Comparison of ENCODE assay signal across 10 mouse cellular contexts in the genomic region with DNA sequence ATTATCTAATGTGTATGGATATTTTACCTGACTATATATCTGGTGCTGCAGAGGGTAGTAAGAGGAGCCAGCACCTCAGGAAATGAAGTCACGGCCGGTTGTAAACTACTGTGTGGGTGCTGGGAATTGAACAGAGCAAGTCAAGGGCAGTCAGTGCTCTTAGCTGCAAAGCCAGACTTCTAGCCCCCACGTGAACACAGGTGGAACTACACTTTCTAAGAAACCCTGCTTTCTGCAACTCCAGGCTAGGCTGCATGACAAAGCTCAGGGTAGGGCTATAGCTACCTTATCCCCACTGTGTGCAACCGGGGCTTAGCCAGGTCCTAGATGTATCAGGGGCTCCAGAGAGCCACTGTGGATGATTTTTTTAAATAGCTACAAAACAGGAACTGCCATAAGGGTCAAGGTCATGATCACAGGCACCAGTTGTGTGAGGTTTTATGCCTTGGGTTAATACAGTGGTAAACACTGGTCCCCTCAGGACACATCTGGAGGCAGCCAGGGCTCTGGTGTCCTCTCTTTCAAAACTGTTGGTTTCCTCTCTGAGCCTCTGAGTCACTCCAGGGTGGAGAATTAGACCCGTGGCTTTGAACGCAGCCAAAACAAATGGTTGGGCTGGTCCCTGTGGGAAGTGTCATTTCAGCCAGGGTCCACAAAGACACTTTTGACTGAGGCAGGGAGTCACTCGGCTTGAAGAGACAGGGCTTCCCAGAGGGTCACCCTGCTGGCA.
DNase-seq lines count a peak whose midpoint lies in the region; ATAC-seq and TF ChIP-seq lines count a peak whose summit lies in the region.
"Had no signal": no experiment of that assay in that cellular context is flagged by ENCODE, and none has a peak within 500 bp of the region (broad histone marks: within the 10 kb centered on the region; RNA-seq: fewer than 3 reads in every experiment).

No protein-coding gene starts in this region.

- H3K4me3 ChIP-seq in hindbrain, postnatal 0 days (ENCODE audit: low read length): no peak overlapping the region
- H3K4me3 ChIP-seq in hindbrain, embryonic 16.5 days (ENCODE audit: low read length): no peak overlapping the region
- H3K4me3 ChIP-seq in gastrocnemius, adult 2 months: no peak overlapping the region

- WGBS in hindbrain, postnatal 0 days: 39% methylated on average over 7 of the region's 7 CpGs
- 40% methylated on average over 7 of the region's 7 CpGs for WGBS in hindbrain, embryonic 16.5 days

- intact Hi-C loops in gastrocnemius, adult 2 months (cut with DNase I): no loop called here

- H3K4me2 ChIP-seq in hindbrain, postnatal 0 days (ENCODE audit: low read depth, low read length): no peak overlapping the region
- H3K4me2 ChIP-seq in hindbrain, embryonic 16.5 days (ENCODE audit: low read length): no peak overlapping the region

- H3K9ac ChIP-seq in hindbrain, postnatal 0 days (replicated peaks; ENCODE audit: low read length): no peak overlapping the region
- H3K9ac ChIP-seq in hindbrain, embryonic 16.5 days (ENCODE audit: low read depth, low read length): no peak overlapping the region
- H3K9ac ChIP-seq: liver, embryonic 14.5 days had no signal

- peak; percentile 46 for TF ChIP-seq CTCF in hindbrain, postnatal 0 days (IDR thresholded peaks at IDR 0.05; ENCODE audit: low read depth)
- peak; percentile 32 for TF ChIP-seq CTCF in gastrocnemius, adult 2 months (IDR thresholded peaks at IDR 0.05)

- H3K36me3 ChIP-seq in hindbrain, postnatal 0 days (ENCODE audit: insufficient read depth, low read length): no peaks in the 10 kb centered on the region
- no peaks in the 10 kb centered on the region for H3K36me3 ChIP-seq in hindbrain, embryonic 16.5 days (ENCODE audit: control insufficient read depth, insufficient read depth, low read length)

- ATAC-seq in hindbrain, postnatal 0 days: no peak
- no peak for ATAC-seq in hindbrain, embryonic 16.5 days

- peak; percentile 35 for DNase-seq in hindbrain, postnatal 0 days (ENCODE audit: low spot score)
- peak; percentile 30 for DNase-seq in thymus, postnatal 4 days
- DNase-seq in thymus, postnatal 10 days (ENCODE audit: low spot score in 2 of 2): no peak
- DNase-seq in gastrocnemius, adult 2 months: peak; percentile 76
- DNase-seq in skeletal muscle tissue, adult 2 months (ENCODE audit: low read depth, low spot score): peak; percentile 75
- DNase-seq in right cerebral cortex, postnatal 14 days: no peak
- DNase-seq in right cerebral cortex, postnatal 25 days: no peak
- DNase-seq: right cerebral cortex, postnatal 4 days had no signal

- H3K9me3 ChIP-seq in hindbrain, postnatal 0 days (ENCODE audit: low read length): no peaks in the 10 kb centered on the region
- no peaks in the 10 kb centered on the region for H3K9me3 ChIP-seq in hindbrain, embryonic 16.5 days (ENCODE audit: control insufficient read depth, low read length)

- H3K4me1 ChIP-seq in hindbrain, postnatal 0 days (ENCODE audit: insufficient read depth, low read length): no peaks in the 10 kb centered on the region; the same call in 1 of the 2 replicates
- peaks cover 7% of the 10 kb centered on the region for H3K4me1 ChIP-seq in hindbrain, embryonic 16.5 days (ENCODE audit: control insufficient read depth, insufficient read depth, low read depth, low read length)

- no peak overlapping the region for H3K27ac ChIP-seq in hindbrain, postnatal 0 days
- no peak overlapping the region for H3K27ac ChIP-seq in hindbrain, embryonic 16.5 days (ENCODE audit: low read depth, low read length)
- H3K27ac ChIP-seq in gastrocnemius, adult 2 months: peak overlapping the region; percentile 65
- H3K27ac ChIP-seq: liver, embryonic 14.5 days had no signal

- H3K27me3 ChIP-seq in hindbrain, postnatal 0 days (ENCODE audit: insufficient read depth, low read length): no peaks in the 10 kb centered on the region
- H3K27me3 ChIP-seq in hindbrain, embryonic 16.5 days (replicated peaks; ENCODE audit: control insufficient read depth, insufficient read depth, low read length): no peaks in the 10 kb centered on the region

Comparison
In these comparisons a context has a peak if more than half of its experiments do, and no peak if none do; other contexts are left out.
1. DNase-seq: peak in hindbrain, postnatal 0 days (single experiment), thymus, postnatal 4 days (single experiment), gastrocnemius, adult 2 months (single experiment) and skeletal muscle tissue, adult 2 months (single experiment); none in thymus, postnatal 10 days (0 of 2), right cerebral cortex, postnatal 14 days (single experiment) and right cerebral cortex, postnatal 25 days (single experiment).